Mouse (Mus musculus): ENCODE data around the gene Sobp.

Sobp gene

DNA sequence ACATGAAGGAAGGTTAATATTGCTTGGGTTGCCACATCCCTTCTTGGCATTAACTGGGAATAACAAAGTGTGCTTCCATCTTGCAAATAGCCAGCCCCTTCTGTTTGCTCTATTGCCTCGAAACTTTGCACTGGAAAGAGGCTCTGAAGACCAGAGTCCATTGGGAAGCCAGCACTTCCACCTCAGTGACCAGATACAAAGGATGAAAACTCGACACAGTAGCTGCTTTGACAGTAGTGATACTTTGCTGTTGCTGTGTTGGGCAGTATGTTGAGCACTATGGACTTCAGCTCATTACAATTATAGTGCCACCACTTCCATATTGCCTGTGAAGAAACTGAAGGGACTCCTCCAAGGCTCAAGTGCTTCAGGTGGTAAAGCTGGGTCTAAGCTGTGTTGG, 86.9 kb downstream of the Sobp start:
- in situ Hi-C loops (cut with MboI, MseI) = no loop called here

DNA sequence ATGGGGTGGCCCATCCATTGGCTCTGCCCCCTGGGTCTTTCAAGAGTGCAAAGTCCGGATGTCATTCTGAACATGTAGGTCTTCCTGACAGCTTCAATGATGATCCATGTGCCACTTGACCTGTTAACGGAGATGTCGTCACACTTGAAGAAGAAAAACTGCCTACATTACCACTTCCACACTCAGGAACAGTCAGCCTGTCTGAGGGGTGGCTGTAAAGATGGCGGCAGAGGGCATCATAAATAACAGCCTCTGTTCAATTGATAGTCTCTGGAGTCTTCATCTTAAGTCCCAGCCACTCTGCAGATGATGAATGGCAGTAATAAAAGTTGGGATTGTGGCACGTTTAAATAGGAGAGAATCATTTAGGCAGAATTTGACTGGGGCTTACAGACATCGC, 87.4 kb downstream of the Sobp start:
- in situ Hi-C loops (cut with MboI, MseI) = no loop called here

- in situ Hi-C loops (cut with MboI, MseI) = no loop called here
Measured at GRCm38 (mm10) chr10:43084087-43084366, 90.3 kb downstream of the Sobp start.

- in situ Hi-C loops (cut with MboI, MseI) = no loop called here
Measured at GRCm38 (mm10) chr10:43083288-43084086, 90.8 kb downstream of the Sobp start.

GRCm38 (mm10) chr10:43081316-43081715, 93.0 kb downstream of the Sobp start:
- in situ Hi-C loops (cut with MboI, MseI) = no loop called here

DNA sequence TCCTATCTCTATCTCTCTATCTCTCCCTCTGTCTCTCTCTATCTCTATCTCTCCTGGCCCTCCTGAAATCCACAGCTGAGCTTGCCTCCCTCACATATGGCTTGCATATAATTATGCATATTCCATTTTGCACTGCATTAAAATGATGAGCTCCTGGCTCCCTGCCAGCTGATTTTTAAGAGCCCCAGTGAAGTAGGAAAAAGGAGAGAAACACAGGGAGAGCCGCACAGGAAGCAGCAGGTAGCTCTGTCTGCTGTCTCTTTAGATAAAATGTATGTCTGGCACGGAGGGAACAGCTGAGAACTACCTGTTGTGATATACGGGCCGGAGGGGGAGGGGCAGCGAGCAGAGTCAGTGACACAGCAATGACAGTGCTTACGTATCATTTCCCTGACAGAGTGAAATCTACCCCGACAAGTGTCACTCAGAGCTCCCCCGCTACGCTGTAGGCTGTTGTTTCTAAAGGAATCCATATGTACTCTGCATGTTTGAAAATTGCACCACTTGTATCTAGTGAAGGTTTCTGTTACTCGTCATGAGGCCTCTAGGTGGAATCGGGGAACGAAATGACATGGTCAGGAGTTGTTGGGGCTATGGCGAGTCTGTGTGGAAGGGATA, 98.7 kb downstream of the Sobp start:
- in situ Hi-C loops (cut with MboI, MseI) = no loop called here

DNA sequence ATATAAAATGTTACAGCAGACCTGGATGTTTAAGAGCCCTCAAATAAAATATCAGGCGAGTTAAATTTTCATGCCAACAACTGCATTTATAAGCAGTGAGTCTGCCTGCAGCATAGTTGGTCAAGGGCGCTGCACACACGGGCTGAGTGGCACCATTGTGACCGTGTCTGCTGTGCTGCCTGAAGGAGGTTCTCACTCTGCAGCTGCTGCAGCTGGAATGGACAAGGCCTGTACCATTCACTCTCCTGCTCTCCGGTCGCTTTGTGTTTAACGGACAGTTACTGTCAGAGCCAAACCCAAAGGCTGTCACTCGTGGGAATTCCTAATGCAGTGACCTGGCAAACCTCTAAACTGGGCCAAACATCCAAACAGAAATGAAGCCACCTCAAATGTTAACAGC, 101.0 kb downstream of the Sobp start:
- in situ Hi-C loops (cut with MboI, MseI) = no loop called here

- in situ Hi-C loops (cut with MboI, MseI) = no loop called here
Measured at GRCm38 (mm10) chr10:43070893-43071292, 103.4 kb downstream of the Sobp start.

GRCm38 (mm10) chr10:43065331-43065730, 109.0 kb downstream of the Sobp start:
- in situ Hi-C loops (cut with MboI, MseI) = no loop called here

DNA sequence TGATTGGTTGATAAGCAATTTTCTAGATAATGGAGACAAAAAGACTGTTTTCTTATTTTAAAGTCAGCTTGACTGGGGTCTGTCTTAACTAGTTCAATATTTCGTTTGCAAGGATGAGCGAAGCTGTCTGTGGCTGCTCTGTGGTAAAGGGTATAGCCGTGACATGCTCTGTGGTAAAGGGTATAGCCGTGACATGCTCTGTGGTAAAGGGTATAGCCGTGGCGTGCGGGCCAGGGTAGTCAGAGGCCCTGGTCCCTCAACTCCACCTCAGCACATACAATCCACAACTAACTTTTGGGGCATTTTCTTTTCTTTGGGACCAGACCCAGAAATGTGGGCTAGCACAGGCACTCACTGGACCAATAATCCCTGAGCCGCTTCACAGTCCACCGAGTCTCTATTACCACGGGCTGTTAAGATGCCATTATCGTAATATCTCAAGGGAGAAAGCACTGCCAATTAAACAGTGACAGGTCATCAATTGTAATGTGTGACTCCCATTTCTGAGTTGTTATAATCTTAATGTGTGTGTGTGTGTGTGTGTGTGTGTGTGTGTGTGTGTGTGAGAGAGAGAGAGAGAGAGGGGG, 112.7 kb downstream of the Sobp start:
- in situ Hi-C loops (cut with MboI, MseI) = no loop called here

- in situ Hi-C loops (cut with MboI, MseI) = no loop called here
Measured at GRCm38 (mm10) chr10:43055405-43055804, 118.9 kb downstream of the Sobp start.

DNA sequence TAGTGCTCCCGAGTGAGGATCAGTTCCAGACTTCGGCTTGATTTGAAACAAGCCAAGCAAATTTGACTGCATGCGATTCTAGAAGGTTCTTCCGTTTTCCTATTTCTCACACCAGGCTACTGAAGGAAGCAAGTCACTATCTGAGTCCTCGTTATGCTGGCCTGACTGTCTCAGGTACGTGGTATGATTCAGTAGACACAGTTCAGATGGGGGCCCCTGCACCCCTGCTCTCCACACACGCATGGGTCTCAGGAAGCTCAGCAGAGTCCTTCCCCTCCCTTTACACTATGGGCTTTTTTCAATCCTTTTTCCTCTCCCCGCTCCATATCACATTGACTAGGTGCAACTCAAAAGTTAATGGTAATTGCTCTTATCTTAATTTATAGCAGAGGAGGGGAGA, 119.6 kb downstream of the Sobp start:
- in situ Hi-C loops (cut with MboI, MseI) = no loop called here

GRCm38 (mm10) chr10:43053861-43054560, 120.3 kb downstream of the Sobp start:
- in situ Hi-C loops (cut with MboI, MseI) = no loop called here

GRCm38 (mm10) chr10:43052462-43052861, 121.9 kb downstream of the Sobp start:
- in situ Hi-C loops (cut with MboI, MseI) = no loop called here

DNA sequence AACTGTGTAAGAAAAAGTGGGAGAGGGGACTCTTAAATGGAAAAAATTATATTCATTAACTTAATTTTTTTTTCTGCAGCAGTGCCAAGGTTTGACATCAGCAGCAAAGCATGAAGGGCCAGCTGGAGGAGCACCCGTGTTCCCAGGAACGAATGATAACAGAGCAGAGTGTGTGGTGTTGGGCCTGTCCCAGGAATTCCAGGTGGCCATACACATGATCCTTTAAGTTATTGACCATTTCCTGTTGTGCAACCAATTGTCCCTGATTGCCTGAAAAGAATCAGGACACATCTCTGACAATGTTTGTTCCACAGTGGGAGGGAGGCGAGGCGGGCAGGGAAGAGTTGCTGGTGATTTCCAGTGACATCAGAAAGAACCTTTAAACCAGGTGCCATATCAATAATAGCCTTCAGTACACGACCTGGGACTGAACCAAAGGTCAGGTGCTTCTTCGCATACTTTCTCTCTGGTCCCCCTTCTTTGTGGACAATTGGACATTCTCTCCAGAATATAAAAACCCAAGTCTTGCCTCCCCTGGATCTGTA, 126.5 kb downstream of the Sobp start:
- in situ Hi-C loops (cut with MboI, MseI) = no loop called here

GRCm38 (mm10) chr10:43043351-43044209, 130.8 kb downstream of the Sobp start:
- in situ Hi-C loops (cut with MboI, MseI) = no loop called here

DNA sequence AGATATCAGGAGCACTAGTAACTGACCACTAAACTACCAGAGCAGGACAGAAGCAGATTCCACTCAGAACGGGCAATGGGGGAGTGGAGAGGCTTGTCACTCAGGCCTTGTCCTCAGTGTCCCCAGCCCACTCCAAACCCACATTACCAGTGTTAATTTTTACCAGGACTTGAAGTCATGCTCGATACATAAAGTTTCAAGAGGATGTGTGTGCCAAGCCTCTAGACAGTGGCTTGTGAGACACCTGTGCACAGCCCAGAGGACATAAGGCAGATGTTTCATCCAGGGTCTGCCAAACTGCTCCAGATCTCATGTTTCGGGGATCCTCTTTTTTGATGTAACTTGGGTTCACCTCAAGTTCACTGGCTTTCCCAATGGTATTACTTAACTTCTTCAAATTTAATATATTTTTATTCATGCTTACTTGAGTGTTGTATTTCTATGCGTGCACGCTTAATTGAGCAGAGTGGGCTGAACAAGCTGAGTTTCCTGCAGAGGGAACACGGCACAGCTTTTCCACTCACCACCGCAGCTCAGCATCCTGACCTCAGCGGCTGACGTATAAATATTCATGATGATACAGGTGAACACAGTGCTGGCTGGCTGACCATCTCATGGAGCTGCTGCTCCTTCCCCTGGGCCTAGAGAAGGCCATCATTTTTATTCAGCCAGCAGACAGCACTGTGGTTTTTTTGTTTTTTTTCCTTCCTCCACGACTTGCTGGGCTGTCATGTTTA, 131.6 kb downstream of the Sobp start:
- in situ Hi-C loops (cut with MboI, MseI) = no loop called here

- in situ Hi-C loops (cut with MboI, MseI) = no loop called here
Measured at GRCm38 (mm10) chr10:43041794-43042193, 132.5 kb downstream of the Sobp start.

GRCm38 (mm10) chr10:43037455-43037793, 136.9 kb downstream of the Sobp start:
- in situ Hi-C loops (cut with MboI, MseI) = no loop called here

- in situ Hi-C loops (cut with MboI, MseI) = no loop called here
Measured at GRCm38 (mm10) chr10:43036646-43037454, 137.5 kb downstream of the Sobp start.
